Mouse (Mus musculus): ENCODE data around the gene Hist1h1a. TPM values are rescaled to one million over a fixed set of nuclear protein-coding genes. Genes with fewer than 3 reads are reported as not detected.

Gene Hist1h1a
- polyA plus RNA-seq, 1 experiment = not detected

- H3K27ac ChIP-seq (ENCODE audit: insufficient read depth, low read depth, low read length) = peak overlapping the region; percentile 40
- TF ChIP-seq POLR2A (IDR thresholded peaks at IDR 0.05; ENCODE audit: borderline replicate concordance, low read depth, low read length) = no peak
- no peak for TF ChIP-seq CTCF (IDR thresholded peaks at IDR 0.05; ENCODE audit: low read depth, low read length)
- H3K4me3 ChIP-seq (ENCODE audit: insufficient read depth, low read length) = peak overlapping the region; percentile 58; the same call in 1 of the 2 replicates
- peaks cover 29% of the 10 kb centered on the region for H3K4me1 ChIP-seq (ENCODE audit: control insufficient read depth, insufficient read depth, low read length)
Observed at GRCm38 (mm10) chr13:23759916-23760239, 3.6 kb upstream of the Hist1h1a start.

- TF ChIP-seq POLR2A (IDR thresholded peaks at IDR 0.05; ENCODE audit: borderline replicate concordance, low read depth, low read length) (no peak), CTCF (IDR thresholded peaks at IDR 0.05; ENCODE audit: low read depth, low read length) (no peak)
- H3K4me1 ChIP-seq (ENCODE audit: control insufficient read depth, insufficient read depth, low read length) = peaks cover 25% of the 10 kb centered on the region
- peak overlapping the region; percentile 58 for H3K4me3 ChIP-seq (ENCODE audit: insufficient read depth, low read length)
- H3K27ac ChIP-seq (ENCODE audit: insufficient read depth, low read depth, low read length) = peak overlapping the region; percentile 40
Observed at GRCm38 (mm10) chr13:23760240-23760971, 3.1 kb upstream of the Hist1h1a start.

GRCm38 (mm10) chr13:23760972-23761864, 2.2 kb upstream of the Hist1h1a start, which contains the start of gene Hist1h4a:
TSS of gene Hist1h4a (minus strand) at chr13:23761230.
- peak within 1 kb of the TSS; percentile 58 for H3K4me3 ChIP-seq (ENCODE audit: insufficient read depth, low read length)
- no peak for TF ChIP-seq CTCF (IDR thresholded peaks at IDR 0.05; ENCODE audit: low read depth, low read length)
- 0 out of 2 replicates have a peak, but pooled peaks have one; percentile 54 for TF ChIP-seq POLR2A (IDR thresholded peaks at IDR 0.05; ENCODE audit: borderline replicate concordance, low read depth, low read length)
- peaks cover 22% of the 10 kb centered on the region for H3K4me1 ChIP-seq (ENCODE audit: control insufficient read depth, insufficient read depth, low read length)
- H3K27ac ChIP-seq (ENCODE audit: insufficient read depth, low read depth, low read length) = peak within 1 kb of the TSS; percentile 72

- H3K4me1 ChIP-seq (ENCODE audit: control insufficient read depth, insufficient read depth, low read length) = peaks cover 22% of the 10 kb centered on the region
- peak within 1 kb of the TSS; percentile 59 for H3K4me3 ChIP-seq (ENCODE audit: insufficient read depth, low read length)
Observed at GRCm38 (mm10) chr13:23761871-23762821, 1.3 kb upstream of the Hist1h1a start, which contains the start of gene Hist1h3a. TSS of gene Hist1h3a (minus strand) at chr13:23762386.

GRCm38 (mm10) chr13:23763242-23763585, 252 bp upstream of the Hist1h1a start:
- Histone ChIP-seq H3K27ac (ENCODE audit: insufficient read depth, low read depth, low read length) (peak overlapping the region; percentile 72), H3K4me3 (ENCODE audit: insufficient read depth, low read length) (peak overlapping the region; percentile 59)
- TF ChIP-seq POLR2A (IDR thresholded peaks at IDR 0.05; ENCODE audit: borderline replicate concordance, low read depth, low read length) = no peak
- TF ChIP-seq CTCF (IDR thresholded peaks at IDR 0.05; ENCODE audit: low read depth, low read length) = no peak

More at GRCm38 (mm10) chr13:23761871-23762821, 1.3 kb upstream of the Hist1h1a start, which contains the start of gene Hist1h3a:
- H3K27ac ChIP-seq (ENCODE audit: insufficient read depth, low read depth, low read length) = peak within 1 kb of the TSS; percentile 72

GRCm38 (mm10) chr13:23764324-23765171, 1.1 kb downstream of the Hist1h1a start:
- Histone ChIP-seq H3K27ac (ENCODE audit: insufficient read depth, low read depth, low read length) (peak overlapping the region; percentile 59), H3K4me3 (ENCODE audit: insufficient read depth, low read length) (peak overlapping the region; percentile 59), H3K4me1 (ENCODE audit: control insufficient read depth, insufficient read depth, low read length) (peaks cover 29% of the 10 kb centered on the region)
- TF ChIP-seq POLR2A (IDR thresholded peaks at IDR 0.05; ENCODE audit: borderline replicate concordance, low read depth, low read length) (no peak), CTCF (IDR thresholded peaks at IDR 0.05; ENCODE audit: low read depth, low read length) (no peak)

More at GRCm38 (mm10) chr13:23763242-23763585, 252 bp upstream of the Hist1h1a start:
- H3K4me1 ChIP-seq (ENCODE audit: control insufficient read depth, insufficient read depth, low read length) = peaks cover 22% of the 10 kb centered on the region

GRCm38 (mm10) chr13:23765172-23765513, 1.7 kb downstream of the Hist1h1a start:
- TF ChIP-seq CTCF (IDR thresholded peaks at IDR 0.05; ENCODE audit: low read depth, low read length) = no peak
- no peak for TF ChIP-seq POLR2A (IDR thresholded peaks at IDR 0.05; ENCODE audit: borderline replicate concordance, low read depth, low read length)
- Histone ChIP-seq H3K27ac (ENCODE audit: insufficient read depth, low read depth, low read length) (no peak overlapping the region), H3K4me3 (ENCODE audit: insufficient read depth, low read length) (no peak overlapping the region), H3K4me1 (ENCODE audit: control insufficient read depth, insufficient read depth, low read length) (peaks cover 28% of the 10 kb centered on the region)

GRCm38 (mm10) chr13:23766772-23767171, 3.3 kb downstream of the Hist1h1a start:
- Histone ChIP-seq H3K27ac (ENCODE audit: insufficient read depth, low read depth, low read length) (no peak overlapping the region), H3K4me3 (ENCODE audit: insufficient read depth, low read length) (no peak overlapping the region), H3K4me1 (ENCODE audit: control insufficient read depth, insufficient read depth, low read length) (peaks cover 25% of the 10 kb centered on the region)
- no peak for TF ChIP-seq CTCF (IDR thresholded peaks at IDR 0.05; ENCODE audit: low read depth, low read length)
- no peak for TF ChIP-seq POLR2A (IDR thresholded peaks at IDR 0.05; ENCODE audit: borderline replicate concordance, low read depth, low read length)

Data from bone marrow macrophage, adult 2 months (primary cell).